Mouse (Mus musculus) forebrain, embryonic 13.5 days (tissue): ENCODE data around the gene Aco1. TPM values are rescaled to one million over a fixed set of nuclear protein-coding genes. Genes with fewer than 3 reads are reported as not detected.
"Not testable (repeated sequence)": the region's sequence is repeated elsewhere in the genome, so short reads cannot be mapped to it uniquely, and the experiment has no call there.

Experiments
- ATAC-seq: fragments of 200-750 bp; cut with Nextera tagmentation; 2 replicates; pipeline ENCODE4 v1.8.0; 2017
- H3K27ac ChIP-seq: fragments of 300-500 bp; sonication (generic); 2 replicates; pipeline ENCODE4 v1.5.1; 2015; ENCODE audit warnings: inconsistent platforms, mild to moderate bottlenecking, moderate library complexity
- H3K27me3 ChIP-seq: fragments of 300-500 bp; sonication (generic); 2 replicates; pipeline ENCODE4 v1.6.1; 2015; ENCODE audit warnings: mild to moderate bottlenecking, inconsistent platforms
- H3K36me3 ChIP-seq: fragments of 300-500 bp; sonication (generic); 2 replicates; pipeline ENCODE4 v1.6.1; 2015; ENCODE audit warnings: mild to moderate bottlenecking, inconsistent platforms; ENCODE audit not compliant: poor library complexity, severe bottlenecking
- H3K4me1 ChIP-seq: fragments of 300-500 bp; sonication (generic); 2 replicates; pipeline ENCODE4 v1.6.1; 2015; ENCODE audit warnings: inconsistent platforms
- H3K4me2 ChIP-seq: fragments of 300-500 bp; sonication (generic); 2 replicates; pipeline ENCODE4 v1.6.1; 2015; ENCODE audit warnings: inconsistent platforms, mild to moderate bottlenecking, moderate library complexity
- H3K4me3 ChIP-seq: fragments of 300-500 bp; sonication (generic); 2 replicates; pipeline ENCODE4 v1.5.1; 2015; ENCODE audit warnings: mild to moderate bottlenecking, inconsistent platforms
- H3K9ac ChIP-seq: fragments of 300-500 bp; sonication (generic); 2 replicates; pipeline ENCODE4 v1.6.1; 2015; ENCODE audit warnings: mild to moderate bottlenecking, inconsistent platforms
- H3K9me3 ChIP-seq: fragments of 300-500 bp; sonication (generic); replicated peaks from 2 replicates; pipeline ENCODE4 v1.6.1; 2016; ENCODE audit warnings: inconsistent platforms
- WGBS: fragments of 180-500 bp; shearing (Covaris S2); methylation state at CpG from one replicate; pipeline ENCODE4 v1.1.7; 2015; 5-methylcytosine and 5-hydroxymethylcytosine counted together
- polyA plus RNA-seq: library from polyadenylated mRNA; unstranded; fragments of >200 nt; fragmentation: Nextera tagmentation; extraction: Ambion mirVana; gene quantifications from 2 replicates; pipeline ENCODE4 v1.2.1, GENCODE M21; 2015

Aco1 gene
- 50.7 and 55.9 TPM in 2 replicates for polyA plus RNA-seq

- WGBS, result under 1% methylated on average over 38 of the region's 46 CpGs
- 0 out of 2 replicates have a peak, but pooled peaks cover 4% of the 10 kb centered on the region for H3K36me3 ChIP-seq
These were observed at the start of gene Aco1 for GRCm38 (mm10) chr4:40142743-40143532. Gene Aco1, plus strand, starts transcription at chr4:40143081.

GRCm38 (mm10) chr4:40094974-40095373 lies 47.9 kb upstream of the Aco1 start:
- Histone ChIP-seq H3K36me3 (no peaks in the 10 kb centered on the region), H3K9me3 (no peaks in the 10 kb centered on the region), H3K4me2 (no peak overlapping the region), H3K4me3 (no peak overlapping the region), H3K9ac (no peak overlapping the region), H3K27ac (no peak overlapping the region), H3K27me3 (no peaks in the 10 kb centered on the region), H3K4me1 (no peaks in the 10 kb centered on the region)
- WGBS, result 87% methylated on average over 2 of the region's 2 CpGs
- no peak for ATAC-seq

More at GRCm38 (mm10) chr4:40142743-40143532, at the start of gene Aco1:
- Histone ChIP-seq H3K9me3 (no peaks in the 10 kb centered on the region), H3K4me3 (peak within 1 kb of the TSS; percentile 83), H3K4me2 (peak within 1 kb of the TSS; percentile 74), H3K9ac (peak within 1 kb of the TSS; percentile 83), H3K4me1 (peaks cover 23% of the 10 kb centered on the region), H3K27ac (peak within 1 kb of the TSS; percentile 90), H3K27me3 (no peaks in the 10 kb centered on the region)
- peak; percentile 97 for ATAC-seq

GRCm38 (mm10) chr4:40102996-40103395 lies 39.9 kb upstream of the Aco1 start:
- WGBS, result 90% methylated on average over 1 of the region's 1 CpGs
- Histone ChIP-seq H3K9me3 (no peaks in the 10 kb centered on the region), H3K36me3 (no peaks in the 10 kb centered on the region), H3K4me1 (peaks cover 8% of the 10 kb centered on the region; the same call in 1 of the 2 replicates), H3K4me2 (no peak overlapping the region), H3K9ac (no peak overlapping the region), H3K27ac (no peak overlapping the region), H3K4me3 (no peak overlapping the region), H3K27me3 (no peaks in the 10 kb centered on the region)
- ATAC-seq, result no peak

- Histone ChIP-seq H3K4me3 (no peak overlapping the region), H3K4me1 (peaks cover 8% of the 10 kb centered on the region; the same call in 1 of the 2 replicates), H3K27me3 (no peaks in the 10 kb centered on the region), H3K36me3 (no peaks in the 10 kb centered on the region), H3K4me2 (no peak overlapping the region), H3K27ac (no peak overlapping the region), H3K9me3 (no peaks in the 10 kb centered on the region), H3K9ac (no peak overlapping the region)
- 0 out of 2 replicates have a peak, but pooled peaks have one; percentile 45 for ATAC-seq
- WGBS, result 13% methylated on average over 8 of the region's 8 CpGs
These were observed 36.8 kb upstream of the Aco1 start for GRCm38 (mm10) chr4:40106004-40106536.

GRCm38 (mm10) chr4:40108030-40108429 lies 34.9 kb upstream of the Aco1 start:
- no peaks in the 10 kb centered on the region for H3K27me3 ChIP-seq
- peaks cover 8% of the 10 kb centered on the region; the same call in 1 of the 2 replicates for H3K4me1 ChIP-seq
- no peak overlapping the region for H3K4me3 ChIP-seq
- ATAC-seq, result peak; percentile 43; the same call in 1 of the 2 replicates
- H3K27ac ChIP-seq, result no peak overlapping the region
- no peak overlapping the region for H3K4me2 ChIP-seq
- no peak overlapping the region for H3K9ac ChIP-seq
- no peaks in the 10 kb centered on the region for H3K36me3 ChIP-seq
- H3K9me3 ChIP-seq, result no peaks in the 10 kb centered on the region
- 82% methylated on average over 4 of the region's 4 CpGs for WGBS

- 87% methylated on average over 1 of the region's 1 CpGs for WGBS
- no peaks in the 10 kb centered on the region for H3K36me3 ChIP-seq
- no peaks in the 10 kb centered on the region for H3K27me3 ChIP-seq
- H3K4me2 ChIP-seq, result no peak overlapping the region
- ATAC-seq, result no peak
- H3K4me3 ChIP-seq, result no peak overlapping the region
- H3K27ac ChIP-seq, result no peak overlapping the region
- no peaks in the 10 kb centered on the region for H3K4me1 ChIP-seq
- no peaks in the 10 kb centered on the region for H3K9me3 ChIP-seq
- no peak overlapping the region for H3K9ac ChIP-seq
These were observed 29.7 kb upstream of the Aco1 start for GRCm38 (mm10) chr4:40113173-40113572.

GRCm38 (mm10) chr4:40121221-40121620 lies 21.7 kb upstream of the Aco1 start:
- no peak overlapping the region for H3K27ac ChIP-seq
- no peaks in the 10 kb centered on the region for H3K36me3 ChIP-seq
- 86% methylated on average over 3 of the region's 3 CpGs for WGBS
- H3K9me3 ChIP-seq, result no peaks in the 10 kb centered on the region
- H3K4me3 ChIP-seq, result no peak overlapping the region
- H3K4me1 ChIP-seq, result no peaks in the 10 kb centered on the region
- no peaks in the 10 kb centered on the region for H3K27me3 ChIP-seq
- ATAC-seq, result no peak
- H3K4me2 ChIP-seq, result no peak overlapping the region
- H3K9ac ChIP-seq, result no peak overlapping the region

- not testable (repeated sequence) for H3K4me1 ChIP-seq, H3K27me3 ChIP-seq, ATAC-seq, H3K27ac ChIP-seq, H3K4me3 ChIP-seq, H3K4me2 ChIP-seq, H3K9ac ChIP-seq, H3K9me3 ChIP-seq, H3K36me3 ChIP-seq
- WGBS, result 91% methylated on average over 1 of the region's 1 CpGs
These were observed 20.6 kb upstream of the Aco1 start for GRCm38 (mm10) chr4:40122291-40122690.

- Histone ChIP-seq H3K27me3 (no peaks in the 10 kb centered on the region), H3K36me3 (no peaks in the 10 kb centered on the region), H3K4me2 (no peak overlapping the region), H3K4me1 (no peaks in the 10 kb centered on the region), H3K27ac (no peak overlapping the region), H3K4me3 (no peak overlapping the region), H3K9ac (no peak overlapping the region), H3K9me3 (no peaks in the 10 kb centered on the region)
- 19% methylated on average over 9 of the region's 9 CpGs for WGBS
- peak; percentile 78 for ATAC-seq
These were observed 8.3 kb upstream of the Aco1 start for GRCm38 (mm10) chr4:40134468-40135102.

- Histone ChIP-seq H3K9ac (no peak overlapping the region), H3K27ac (no peak overlapping the region), H3K4me3 (no peak overlapping the region), H3K4me1 (no peaks in the 10 kb centered on the region), H3K36me3 (no peaks in the 10 kb centered on the region), H3K9me3 (no peaks in the 10 kb centered on the region), H3K27me3 (no peaks in the 10 kb centered on the region), H3K4me2 (no peak overlapping the region)
- WGBS, result 90% methylated on average over 4 of the region's 4 CpGs
- no peak for ATAC-seq
These were observed 6.4 kb upstream of the Aco1 start for GRCm38 (mm10) chr4:40136519-40136918.

GRCm38 (mm10) chr4:40139663-40140255 lies 3.1 kb upstream of the Aco1 start:
- no peak overlapping the region for H3K9ac ChIP-seq
- H3K4me1 ChIP-seq, result peaks cover 17% of the 10 kb centered on the region
- H3K4me3 ChIP-seq, result no peak overlapping the region
- H3K27ac ChIP-seq, result no peak overlapping the region
- H3K27me3 ChIP-seq, result no peaks in the 10 kb centered on the region
- WGBS, result 84% methylated on average over 3 of the region's 3 CpGs
- H3K36me3 ChIP-seq, result no peaks in the 10 kb centered on the region
- no peak overlapping the region for H3K4me2 ChIP-seq
- no peak for ATAC-seq
- H3K9me3 ChIP-seq, result no peaks in the 10 kb centered on the region

- under 1% methylated on average over 27 of the region's 27 CpGs for WGBS
- ATAC-seq, result no peak; the same call in 1 of the 2 replicates
- Histone ChIP-seq H3K4me3 (peak overlapping the region; percentile 83), H3K4me2 (peak overlapping the region; percentile 74), H3K27me3 (no peaks in the 10 kb centered on the region), H3K36me3 (0 out of 2 replicates have a peak, but pooled peaks cover 4% of the 10 kb centered on the region), H3K9ac (peak overlapping the region; percentile 83), H3K9me3 (no peaks in the 10 kb centered on the region), H3K4me1 (peaks cover 23% of the 10 kb centered on the region), H3K27ac (peak overlapping the region; percentile 90)
These were observed 621 bp downstream of the Aco1 start for GRCm38 (mm10) chr4:40143533-40143871.
